Mouse (Mus musculus) liver, adult 2 months (tissue): Measurements from ENCODE around the gene Serpinb9.

Experiments used
- CTCF ChIP-seq: fragments of 200-500 bp; IDR thresholded peaks from 2 replicates; pipeline ENCODE4 v1.5.1; 2011; ENCODE audit warnings: low read depth, low read length, control low read depth
- POLR2A ChIP-seq: fragments of 200-500 bp; IDR thresholded peaks from 2 replicates; pipeline ENCODE4 v1.6.1; 2011; ENCODE audit warnings: low read length, control low read depth; ENCODE audit not compliant: insufficient read depth; ENCODE audit errors: extremely low read depth

DNA sequence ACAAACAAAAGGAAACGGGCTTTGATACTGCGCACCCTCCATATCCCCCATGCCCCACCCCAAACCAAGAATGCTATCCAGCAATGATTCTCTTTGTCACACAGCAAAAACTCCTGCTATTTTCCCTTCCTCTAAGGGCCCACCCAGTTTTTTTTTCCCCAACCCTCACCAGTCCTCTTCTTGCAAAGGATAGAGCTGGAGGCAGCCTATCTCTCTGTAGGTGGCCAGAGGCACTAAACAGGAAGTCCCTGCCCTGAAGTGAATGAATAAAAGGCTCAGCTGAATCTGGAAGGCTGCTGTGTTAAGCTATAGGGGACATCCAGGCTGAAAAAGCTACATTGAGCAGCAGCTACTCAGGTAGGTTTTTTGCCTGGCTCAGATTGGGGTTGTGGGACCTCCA, 24.2 kb downstream of the Serpinb9 start, which contains the start of gene Serpinb9b:
- no peak for TF ChIP-seq CTCF
- TF ChIP-seq POLR2A: no peak
